Mouse (Mus musculus): ENCODE results near the gene Cbs. TPM values are rescaled to one million over a fixed set of nuclear protein-coding genes. Genes with fewer than 3 reads are reported as not detected.

The Cbs gene
- total RNA-seq (2022), result 10 to 100 TPM; 39.6 to 74.8 (median 49.2) TPM

GRCm38 (mm10) chr17:31636942-31637811, at the start of gene Cbs:
TSS of gene Cbs (minus strand) at chr17:31637238.
- peak; percentile 52 to 62 for DNase-seq (ENCODE audit: low spot score in 2 of 2)

GRCm38 (mm10) chr17:31686225-31686564, 49.2 kb upstream of the Cbs start:
- DNase-seq (ENCODE audit: low spot score in 2 of 2), result no peak

GRCm38 (mm10) chr17:31685514-31686224, 48.6 kb upstream of the Cbs start:
- DNase-seq (ENCODE audit: low spot score in 2 of 2), result peak; percentile 76 to 87

GRCm38 (mm10) chr17:31680450-31680849, 43.4 kb upstream of the Cbs start:
- DNase-seq (ENCODE audit: low spot score in 2 of 2), result no peak

GRCm38 (mm10) chr17:31677507-31677906, 40.5 kb upstream of the Cbs start, which contains the start of gene Cryaa:
TSS of gene Cryaa (plus strand) at chr17:31677807.
- no peak for DNase-seq (ENCODE audit: low spot score in 2 of 2)

- peak; percentile 36 to 72 for DNase-seq (ENCODE audit: low spot score in 2 of 2)
Observed at GRCm38 (mm10) chr17:31674426-31674825, 37.4 kb upstream of the Cbs start.

- no peak for DNase-seq (ENCODE audit: low spot score in 2 of 2)
Observed at GRCm38 (mm10) chr17:31672279-31672678, 35.2 kb upstream of the Cbs start.

GRCm38 (mm10) chr17:31671698-31672097, 34.7 kb upstream of the Cbs start:
- DNase-seq (ENCODE audit: low spot score in 2 of 2), result no peak

GRCm38 (mm10) chr17:31670163-31670562, 33.1 kb upstream of the Cbs start:
- DNase-seq (ENCODE audit: low spot score in 2 of 2), result no peak

- no peak for DNase-seq (ENCODE audit: low spot score in 2 of 2)
Observed at GRCm38 (mm10) chr17:31668306-31668705, 31.3 kb upstream of the Cbs start.

- DNase-seq (ENCODE audit: low spot score in 2 of 2), result peak; percentile 64 to 79
Observed at GRCm38 (mm10) chr17:31664760-31665159, 27.7 kb upstream of the Cbs start.

- DNase-seq (ENCODE audit: low spot score in 2 of 2), result no peak
Observed at GRCm38 (mm10) chr17:31662855-31663254, 25.8 kb upstream of the Cbs start.

GRCm38 (mm10) chr17:31660661-31661250, 23.7 kb upstream of the Cbs start:
- peak; percentile 82 to 89 for DNase-seq (ENCODE audit: low spot score in 2 of 2)

GRCm38 (mm10) chr17:31658468-31659185, 21.6 kb upstream of the Cbs start, which contains the start of gene U2af1:
TSS of gene U2af1 (minus strand) at chr17:31658892.
- peak; percentile 96 to 98 for DNase-seq (ENCODE audit: low spot score in 2 of 2)

GRCm38 (mm10) chr17:31658136-31658467, 21.1 kb upstream of the Cbs start:
- DNase-seq (ENCODE audit: low spot score in 2 of 2), result no peak

- DNase-seq (ENCODE audit: low spot score in 2 of 2), result no peak
Observed at GRCm38 (mm10) chr17:31657141-31657983, 20.3 kb upstream of the Cbs start.

GRCm38 (mm10) chr17:31656682-31657081, 19.6 kb upstream of the Cbs start:
- no peak for DNase-seq (ENCODE audit: low spot score in 2 of 2)

- DNase-seq (ENCODE audit: low spot score in 2 of 2), result no peak
Observed at GRCm38 (mm10) chr17:31655366-31655765, 18.3 kb upstream of the Cbs start.

GRCm38 (mm10) chr17:31653277-31653676, 16.2 kb upstream of the Cbs start:
- no peak for DNase-seq (ENCODE audit: low spot score in 2 of 2)

- no peak for DNase-seq (ENCODE audit: low spot score in 2 of 2)
Observed at GRCm38 (mm10) chr17:31652152-31652551, 15.1 kb upstream of the Cbs start.

Measured in layer of hippocampus, adult 8-10 months (tissue).